Mouse (Mus musculus) cerebellum, adult 9-11 months (tissue): Measurements from ENCODE around the gene E4f1.

ENCODE experiments used
- DNase-seq: peaks from one replicate; pipeline ENCODE4 v3.0.0; 2022

Gene E4f1

GRCm38 (mm10) chr17:24469910-24470602 lies at the start of gene E4f1, which contains the start of gene Pgp:
Gene E4f1 (minus strand): TSS chr17:24470313.
Gene Pgp (plus strand): TSS chr17:24470392.
- DNase-seq: peak; percentile 100

DNA sequence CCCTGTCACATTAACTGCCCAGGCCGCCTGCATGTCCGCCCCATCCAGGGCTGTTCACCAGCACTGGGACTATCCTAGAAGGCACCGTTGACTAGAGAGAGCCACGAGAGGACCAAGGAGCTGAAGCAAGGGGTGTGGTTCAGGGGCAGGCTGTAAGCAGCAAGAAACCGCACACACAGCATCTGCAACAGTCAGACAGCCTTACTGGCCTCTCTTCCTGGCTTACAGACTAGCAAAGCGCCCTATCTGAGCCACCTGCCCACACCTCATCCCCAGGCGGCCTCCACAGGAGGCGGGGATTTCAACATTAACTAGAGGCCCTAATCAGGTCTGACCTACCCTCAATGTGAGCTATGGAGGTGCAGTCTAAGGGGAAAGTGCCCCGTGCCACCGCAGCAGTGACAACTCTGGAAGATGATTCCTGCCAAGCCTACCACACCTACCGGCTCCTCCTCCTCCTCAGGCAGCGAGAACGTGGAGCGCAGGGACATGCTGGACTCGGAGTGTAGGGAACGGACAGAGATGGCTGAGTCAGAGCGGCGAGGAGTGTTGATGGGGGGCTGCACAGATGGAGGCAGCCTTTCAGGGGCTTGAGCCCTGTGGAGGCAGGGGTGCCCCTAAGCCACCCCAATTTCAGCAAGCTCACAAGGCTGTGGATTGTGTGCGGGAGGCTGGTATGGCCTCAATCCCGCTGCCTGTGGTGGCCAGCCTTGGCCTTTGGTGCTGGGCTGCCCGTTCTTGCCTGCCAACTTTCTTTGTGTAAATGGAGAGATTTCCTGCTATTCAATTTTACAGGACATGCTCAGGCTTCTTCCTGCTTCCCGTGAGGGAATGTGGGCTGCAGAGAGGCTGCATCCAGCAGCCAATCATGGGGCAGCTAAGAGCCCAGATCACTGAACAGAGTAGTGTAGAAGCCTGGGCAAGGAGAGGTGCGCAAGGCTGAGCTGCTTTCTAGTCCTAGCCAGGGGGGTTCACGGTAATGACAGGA lies 44.5 kb upstream of the E4f1 start:
- no peak for DNase-seq

- peak; percentile 63 for DNase-seq
Measured at GRCm38 (mm10) chr17:24513609-24514008, 43.5 kb upstream of the E4f1 start.

- no peak for DNase-seq
Measured at GRCm38 (mm10) chr17:24507806-24508460, 37.8 kb upstream of the E4f1 start.

DNA sequence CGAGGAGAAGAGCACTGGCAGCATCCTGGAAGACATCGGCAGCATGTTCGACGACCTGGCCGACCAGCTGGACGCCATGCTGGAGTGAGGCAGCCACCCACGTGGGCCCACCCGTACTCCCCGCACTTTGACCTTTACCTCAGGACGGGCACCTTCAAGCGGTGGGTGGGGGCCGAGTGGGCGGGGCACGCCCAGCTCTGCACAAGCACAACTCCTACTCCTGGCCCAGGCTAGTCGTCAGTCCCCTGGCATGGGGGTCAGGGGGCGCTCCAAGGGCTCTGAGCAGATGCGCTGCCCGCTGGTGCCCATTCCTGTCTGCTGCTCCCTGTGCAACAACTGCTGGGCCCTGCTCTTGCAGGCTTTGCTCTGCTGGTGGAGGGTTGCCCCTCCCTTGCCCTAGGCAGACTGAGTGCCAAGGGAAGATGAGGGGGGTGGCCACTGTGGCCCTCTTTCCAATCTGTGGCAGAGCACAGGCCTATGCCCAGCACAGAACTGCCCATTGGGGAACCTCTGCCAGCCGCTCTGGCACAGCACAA lies 37.1 kb upstream of the E4f1 start:
- DNase-seq: no peak

- peak; percentile 69 for DNase-seq
Measured at GRCm38 (mm10) chr17:24506332-24507070, 36.4 kb upstream of the E4f1 start.

DNA sequence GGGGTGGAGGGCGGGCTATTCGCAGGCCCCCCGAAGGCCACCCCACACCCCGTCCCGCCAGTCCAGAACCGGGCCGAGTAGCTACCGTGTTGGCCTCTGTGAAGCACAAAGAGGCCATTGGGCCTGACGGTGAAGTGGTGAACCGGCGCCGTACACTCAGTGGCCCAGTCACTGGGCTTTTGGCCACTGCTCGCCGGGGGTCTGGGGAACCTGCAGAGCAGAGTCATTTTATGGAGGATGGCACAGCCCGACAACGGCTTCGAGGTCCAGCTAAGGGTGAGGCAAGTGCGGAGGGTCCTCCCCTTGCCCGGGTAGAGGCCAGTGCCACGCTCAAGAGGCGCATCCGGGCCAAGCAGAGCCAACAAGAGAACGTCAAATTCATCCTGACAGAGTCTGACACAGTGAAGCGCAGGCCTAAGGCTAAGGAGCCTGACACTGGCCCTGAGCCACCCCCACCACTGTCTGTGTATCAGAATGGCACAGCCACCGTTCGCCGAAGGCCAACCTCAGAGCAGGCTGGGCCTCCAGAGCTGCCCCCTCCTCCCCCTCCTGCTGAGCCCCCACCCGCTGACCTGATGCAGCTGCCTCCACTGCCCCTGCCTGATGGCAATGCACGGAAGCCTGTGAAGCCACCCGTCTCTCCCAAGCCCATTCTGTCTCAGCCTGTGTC lies 35.3 kb upstream of the E4f1 start:
- no peak for DNase-seq

GRCm38 (mm10) chr17:24504085-24504484 lies 34.0 kb upstream of the E4f1 start:
- DNase-seq: no peak

GRCm38 (mm10) chr17:24502208-24502607 lies 32.1 kb upstream of the E4f1 start:
- DNase-seq: no peak

GRCm38 (mm10) chr17:24496026-24496425 lies 25.9 kb upstream of the E4f1 start:
- DNase-seq: peak; percentile 15

GRCm38 (mm10) chr17:24495443-24495842 lies 25.3 kb upstream of the E4f1 start:
- DNase-seq: peak; percentile 23

DNA sequence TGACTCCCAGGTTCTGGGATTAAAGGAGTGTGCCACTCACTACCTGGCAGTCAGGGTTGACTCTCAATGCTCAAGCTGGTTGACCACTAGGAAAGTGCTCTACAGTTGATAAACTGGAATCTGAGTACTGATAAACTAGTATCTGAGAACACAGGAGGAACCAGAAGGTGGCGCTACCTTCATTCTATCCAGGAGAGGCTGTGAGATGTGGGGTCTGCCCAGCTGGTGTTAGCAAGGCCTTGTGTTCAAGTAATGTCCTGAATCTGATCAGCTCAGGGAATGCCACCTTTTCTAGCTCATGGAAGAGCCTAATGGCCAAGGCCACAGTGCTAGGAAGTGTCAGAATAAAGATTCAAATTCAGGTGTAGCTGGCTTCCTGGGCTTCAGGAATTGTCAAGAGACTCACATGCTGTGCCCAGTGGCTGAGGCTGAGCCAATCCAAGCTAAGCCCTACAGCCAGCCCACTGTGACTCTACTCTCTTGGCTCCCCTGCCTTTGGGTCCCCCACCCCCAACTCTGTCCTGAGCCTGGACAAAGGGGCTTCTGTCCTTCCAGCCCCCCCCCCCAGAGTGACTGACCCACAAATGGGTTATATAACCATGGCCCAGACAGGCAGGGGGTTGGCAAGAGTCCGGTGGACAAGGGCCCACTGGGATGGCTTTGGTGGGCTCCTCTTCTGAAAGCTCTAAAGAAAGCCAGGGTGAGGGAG lies 24.7 kb upstream of the E4f1 start:
- DNase-seq: peak; percentile 60

- no peak for DNase-seq
Measured at GRCm38 (mm10) chr17:24490399-24490798, 20.3 kb upstream of the E4f1 start.

- DNase-seq: no peak
Measured at GRCm38 (mm10) chr17:24489265-24490030, 19.3 kb upstream of the E4f1 start.

- DNase-seq: peak; percentile 76
Measured at GRCm38 (mm10) chr17:24488662-24489264, 18.6 kb upstream of the E4f1 start.

- DNase-seq: peak; percentile 80
Measured at GRCm38 (mm10) chr17:24488186-24488661, 18.1 kb upstream of the E4f1 start, which contains the start of gene Caskin1. Gene Caskin1 (plus strand): TSS chr17:24488601.

DNA sequence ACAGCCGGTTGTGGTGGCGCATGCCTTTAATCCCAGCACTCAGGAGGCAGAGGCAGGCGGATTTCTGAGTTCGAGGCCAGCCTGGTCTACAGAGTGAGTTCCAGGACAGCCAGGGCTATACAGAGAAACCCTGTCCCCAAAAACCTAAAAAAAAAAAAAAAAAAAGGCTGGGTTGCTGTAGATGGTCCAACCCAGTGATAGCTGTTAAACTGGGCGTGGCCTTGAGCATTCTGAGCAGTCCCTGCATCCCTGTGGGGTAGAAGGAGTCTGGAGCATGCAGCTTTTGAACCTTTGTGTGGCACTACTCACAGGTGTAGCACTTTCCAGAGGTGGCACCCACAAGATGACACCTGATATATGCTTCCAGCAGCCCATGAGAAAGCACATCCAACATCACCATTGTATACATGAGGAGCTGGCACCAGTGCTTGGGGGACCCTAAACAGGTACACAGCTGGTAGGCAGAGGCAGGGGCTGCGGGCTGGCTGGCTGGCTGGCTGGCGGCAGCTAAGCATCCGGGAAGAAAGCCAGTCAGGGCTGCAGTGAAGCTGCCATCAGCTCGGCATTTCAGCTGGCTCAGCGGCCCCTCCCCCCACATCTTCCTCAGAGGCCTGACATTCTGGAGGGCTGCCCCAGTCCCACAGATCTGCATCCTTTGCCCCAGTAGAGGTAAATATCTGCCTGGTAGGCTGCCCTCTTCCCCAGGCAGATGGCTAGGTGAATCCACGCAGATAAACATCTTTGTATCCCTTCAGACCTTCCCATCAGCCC lies 15.2 kb upstream of the E4f1 start:
- no peak for DNase-seq

DNA sequence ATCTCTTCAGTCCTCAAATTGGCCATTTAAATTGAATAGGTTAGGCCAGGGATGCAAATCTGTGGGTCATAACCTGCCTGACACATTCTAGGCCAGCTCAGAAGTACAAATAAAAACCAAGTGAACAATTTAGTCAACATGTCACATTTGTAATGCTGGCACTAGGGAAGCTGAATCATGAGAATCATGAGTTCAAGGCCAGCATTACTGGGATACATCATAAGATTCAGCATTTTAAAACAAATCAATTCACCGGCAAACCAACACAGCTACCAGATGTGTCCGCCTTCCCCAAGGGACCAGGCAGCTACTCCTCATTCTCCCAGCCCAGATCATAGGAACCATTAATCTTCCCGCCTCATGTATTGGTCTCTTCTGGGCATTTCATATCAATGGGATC lies 13.4 kb upstream of the E4f1 start:
- DNase-seq: no peak
